In genomic region chr15:101352047-101352446, GRCm38 (mm10) we compare ENCODE assay signal across 25 mouse cellular contexts. TPM values are rescaled to one million over a fixed set of nuclear protein-coding genes. Genes with fewer than 3 reads are reported as not detected.
"Had no signal": no experiment of that assay in that cellular context is flagged by ENCODE, and none has a peak within 500 bp of the region (broad histone marks: within the 10 kb centered on the region; RNA-seq: fewer than 3 reads in every experiment).

No protein-coding gene starts in this region.

- H3K27ac ChIP-seq: kidney, postnatal 0 days; layer of hippocampus, adult 2 months; limb, embryonic 12.5 days; limb, embryonic 15.5 days; liver, embryonic 14.5 days; macrophage; midbrain, embryonic 12.5 days; neural tube, embryonic 13.5 days had no signal

- H3K36me3 ChIP-seq: limb, embryonic 12.5 days; limb, embryonic 15.5 days; midbrain, embryonic 12.5 days; neural tube, embryonic 13.5 days had no signal

- H3K27me3 ChIP-seq: midbrain, embryonic 12.5 days; neural tube, embryonic 13.5 days had no signal

- H3K9ac ChIP-seq: limb, embryonic 12.5 days; limb, embryonic 15.5 days; liver, embryonic 14.5 days; liver, postnatal 0 days; lung, embryonic 14.5 days; midbrain, embryonic 12.5 days; neural tube, embryonic 13.5 days had no signal

- H3K4me1 ChIP-seq: midbrain, embryonic 12.5 days; neural tube, embryonic 13.5 days had no signal

- ATAC-seq: intestine, postnatal 0 days; liver, postnatal 0 days; midbrain, embryonic 16.5 days had no signal

- H3K4me2 ChIP-seq: limb, embryonic 12.5 days; limb, embryonic 15.5 days; liver, embryonic 11.5 days; lung, embryonic 14.5 days; midbrain, embryonic 12.5 days; neural tube, embryonic 13.5 days had no signal

- H3K9me3 ChIP-seq: limb, embryonic 12.5 days; limb, embryonic 15.5 days; midbrain, embryonic 12.5 days; neural tube, embryonic 13.5 days had no signal

- H3K4me3 ChIP-seq: layer of hippocampus, adult 2 months; limb, embryonic 12.5 days; limb, embryonic 15.5 days; midbrain, embryonic 12.5 days; myocyte; neural tube, embryonic 13.5 days had no signal

- DNase-seq: kidney, adult 2 months; kidney, postnatal 25 days; layer of hippocampus, adult 9-11 months; liver, postnatal 0 days; lung, embryonic 14.5 days; right cerebral cortex, postnatal 25 days; spleen, adult 18-20 months; thymus, postnatal 25 days had no signal

RNA-seq across cellular contexts. Expression of gene Krt80, which starts 17.9 kb away (rescaled TPM):
- total RNA-seq: megakaryocyte-erythroid progenitor cell, adult 5-6 weeks had no signal
- polyA plus RNA-seq: liver, embryonic 11.5 days had no signal

RNA-seq across cellular contexts. Expression of gene Krt7, which starts 58.8 kb away (rescaled TPM):
- total RNA-seq: layer of hippocampus, adult 2 months; layer of hippocampus, postnatal 25 days; left cerebral cortex, adult 18-20 months; left cerebral cortex, postnatal 10 days; megakaryocyte-erythroid progenitor cell, adult 5-6 weeks had no signal
- polyA plus RNA-seq: macrophage had no signal

RNA-seq across cellular contexts. Expression of gene 6030408B16Rik, which starts 59.0 kb away (rescaled TPM):
- total RNA-seq: megakaryocyte-erythroid progenitor cell, adult 5-6 weeks had no signal
- polyA plus RNA-seq: large intestine, adult 2 months; macrophage had no signal
